Mouse (Mus musculus) megakaryocyte, embryonic 14.5 days (primary cell): ENCODE results near the gene H1f0. TPM values are rescaled to one million over a fixed set of nuclear protein-coding genes. Genes with fewer than 3 reads are reported as not detected.

Experiments
- H3K27me3 ChIP-seq: replicated peaks from 2 replicates; pipeline ENCODE3; 2012; ENCODE audit warnings: inconsistent platforms
- H3K36me3 ChIP-seq: replicated peaks from 2 replicates; pipeline ENCODE3; 2012; ENCODE audit warnings: low read length, inconsistent platforms, mixed read lengths
- H3K4me1 ChIP-seq: 2 replicates; pipeline ENCODE4 v1.6.1; 2012; ENCODE audit warnings: inconsistent platforms
- H3K4me3 ChIP-seq: replicated peaks from 2 replicates; pipeline ENCODE3; 2012; ENCODE audit warnings: moderate library complexity, mild to moderate bottlenecking, inconsistent platforms
- H3K9me3 ChIP-seq: 2 replicates; pipeline ENCODE4 v1.6.1; 2012; ENCODE audit warnings: inconsistent platforms
- FLI1 ChIP-seq: IDR thresholded peaks from 2 replicates; pipeline ENCODE4 v1.6.1; 2012; ENCODE audit warnings: low read length, inconsistent platforms, mixed read lengths
- GATA1 ChIP-seq: IDR thresholded peaks from 3 replicates; pipeline ENCODE4 v1.6.1; 2012; ENCODE audit warnings: mixed read lengths, low read length, inconsistent platforms, borderline replicate concordance
- polyA plus RNA-seq: library from polyadenylated mRNA; stranded (reverse); fragments of >175 nt; gene quantifications from 2 replicates; pipeline ENCODE4 v1.2.3, GENCODE M21; 2012; ENCODE audit warnings: low replicate concordance; ENCODE audit not compliant: insufficient read depth

The H1f0 gene
- polyA plus RNA-seq, 1 experiment = 406 TPM

GRCm38 (mm10) chr15:79018886-79019285, 9.4 kb upstream of the H1f0 start:
- Histone ChIP-seq H3K9me3 (no peaks in the 10 kb centered on the region), H3K36me3 (no peaks in the 10 kb centered on the region), H3K4me3 (no peak overlapping the region), H3K4me1 (peaks cover 26% of the 10 kb centered on the region), H3K27me3 (peaks cover 62% of the 10 kb centered on the region)
- no peak for TF ChIP-seq FLI1
- TF ChIP-seq GATA1 = no peak

GRCm38 (mm10) chr15:79022671-79023230, 5.5 kb upstream of the H1f0 start:
- peaks cover 32% of the 10 kb centered on the region for H3K4me1 ChIP-seq
- peaks cover 71% of the 10 kb centered on the region for H3K27me3 ChIP-seq
- no peaks in the 10 kb centered on the region for H3K9me3 ChIP-seq
- no peak overlapping the region for H3K4me3 ChIP-seq
- H3K36me3 ChIP-seq = no peaks in the 10 kb centered on the region
- no peak for TF ChIP-seq GATA1
- no peak for TF ChIP-seq FLI1

- TF ChIP-seq GATA1 (no peak), FLI1 (no peak)
- H3K9me3 ChIP-seq = no peaks in the 10 kb centered on the region
- no peaks in the 10 kb centered on the region for H3K36me3 ChIP-seq
- peaks cover 69% of the 10 kb centered on the region for H3K27me3 ChIP-seq
- H3K4me3 ChIP-seq = no peak overlapping the region
- peaks cover 33% of the 10 kb centered on the region for H3K4me1 ChIP-seq
Observed at GRCm38 (mm10) chr15:79023366-79023765, 4.9 kb upstream of the H1f0 start.

GRCm38 (mm10) chr15:79025687-79026308, 2.5 kb upstream of the H1f0 start:
- H3K27me3 ChIP-seq = peaks cover 54% of the 10 kb centered on the region

GRCm38 (mm10) chr15:79026511-79027290, 1.5 kb upstream of the H1f0 start:
- no peaks in the 10 kb centered on the region for H3K9me3 ChIP-seq
- peaks cover 59% of the 10 kb centered on the region for H3K27me3 ChIP-seq
- H3K36me3 ChIP-seq = no peaks in the 10 kb centered on the region
- H3K4me1 ChIP-seq = peaks cover 50% of the 10 kb centered on the region
- TF ChIP-seq GATA1 (no peak), FLI1 (no peak)
- H3K4me3 ChIP-seq = no peak overlapping the region

More at GRCm38 (mm10) chr15:79025687-79026308, 2.5 kb upstream of the H1f0 start:
- no peak for TF ChIP-seq FLI1
- no peak for TF ChIP-seq GATA1
- H3K4me1 ChIP-seq = peaks cover 44% of the 10 kb centered on the region
- no peaks in the 10 kb centered on the region for H3K9me3 ChIP-seq
- no peak overlapping the region for H3K4me3 ChIP-seq
- no peaks in the 10 kb centered on the region for H3K36me3 ChIP-seq

- Histone ChIP-seq H3K9me3 (no peaks in the 10 kb centered on the region), H3K4me3 (peak overlapping the region; percentile 96), H3K4me1 (peaks cover 50% of the 10 kb centered on the region), H3K36me3 (no peaks in the 10 kb centered on the region), H3K27me3 (peaks cover 59% of the 10 kb centered on the region)
- TF ChIP-seq FLI1 (no peak), GATA1 (no peak)
Observed at GRCm38 (mm10) chr15:79027291-79028205, 702 bp upstream of the H1f0 start.

- no peaks in the 10 kb centered on the region for H3K36me3 ChIP-seq
- peak overlapping the region; percentile 96 for H3K4me3 ChIP-seq
- H3K9me3 ChIP-seq = no peaks in the 10 kb centered on the region
- H3K27me3 ChIP-seq = peaks cover 52% of the 10 kb centered on the region
- TF ChIP-seq GATA1 (no peak), FLI1 (no peak)
- H3K4me1 ChIP-seq = peaks cover 43% of the 10 kb centered on the region
Observed at GRCm38 (mm10) chr15:79028823-79029484, 704 bp downstream of the H1f0 start.

GRCm38 (mm10) chr15:79029519-79030241, 1.4 kb downstream of the H1f0 start:
- peak overlapping the region; percentile 96 for H3K4me3 ChIP-seq
- H3K4me1 ChIP-seq = peaks cover 43% of the 10 kb centered on the region
- TF ChIP-seq FLI1 (no peak), GATA1 (no peak)
- no peaks in the 10 kb centered on the region for H3K36me3 ChIP-seq
- peaks cover 54% of the 10 kb centered on the region for H3K27me3 ChIP-seq
- H3K9me3 ChIP-seq = no peaks in the 10 kb centered on the region
